Mouse (Mus musculus) thymus, adult 2 months (tissue): ENCODE results near the gene Cyth3. TPM values are rescaled to one million over a fixed set of nuclear protein-coding genes. Genes with fewer than 3 reads are reported as not detected.

Experiments
- DNase-seq: peaks from one replicate; pipeline ENCODE4 v3.0.0; 2021
- H3K27ac ChIP-seq: fragments of 200-500 bp; 2 replicates; pipeline ENCODE4 v1.5.1; 2012; ENCODE audit warnings: low read length, control low read depth; ENCODE audit not compliant: control insufficient read depth, insufficient read depth
- H3K27me3 ChIP-seq: fragments of 200-500 bp; 2 replicates; pipeline ENCODE4 v1.6.1; 2012; ENCODE audit warnings: mild to moderate bottlenecking, low read length, moderate library complexity, mixed read lengths; ENCODE audit not compliant: control insufficient read depth, insufficient read depth
- H3K36me3 ChIP-seq: fragments of 200-500 bp; 2 replicates; pipeline ENCODE4 v1.6.1; 2012; ENCODE audit warnings: mild to moderate bottlenecking, low read length, moderate library complexity; ENCODE audit not compliant: control insufficient read depth, insufficient read depth
- H3K4me1 ChIP-seq: fragments of 200-500 bp; replicated peaks from 2 replicates; pipeline ENCODE4 v1.6.1; 2012; ENCODE audit warnings: low read length; ENCODE audit not compliant: control insufficient read depth, insufficient read depth
- H3K4me3 ChIP-seq: fragments of 200-500 bp; 2 replicates; pipeline ENCODE4 v1.5.1; 2012; ENCODE audit warnings: mild to moderate bottlenecking, low read length, control low read depth, moderate library complexity; ENCODE audit not compliant: control insufficient read depth, insufficient read depth
- CTCF ChIP-seq: fragments of 200-500 bp; IDR thresholded peaks from 2 replicates; pipeline ENCODE4 v1.5.1; 2012; ENCODE audit warnings: mild to moderate bottlenecking, control low read depth, low read length, moderate library complexity, borderline replicate concordance; ENCODE audit not compliant: control insufficient read depth, poor library complexity, insufficient read depth; ENCODE audit errors: extremely low read depth
- POLR2A ChIP-seq: fragments of 200-500 bp; IDR thresholded peaks from 2 replicates; pipeline ENCODE4 v1.6.1; 2012; ENCODE audit warnings: mild to moderate bottlenecking, low read length, control low read depth, moderate library complexity; ENCODE audit not compliant: control insufficient read depth, poor library complexity, insufficient read depth; ENCODE audit errors: extremely low read depth
- WGBS: fragments of 180-500 bp; shearing (Covaris S2); methylation state at CpG from one replicate; pipeline ENCODE4 v1.1.7; 2018; 5-methylcytosine and 5-hydroxymethylcytosine counted together
- polyA plus RNA-seq: library from polyadenylated mRNA; depleted of rRNA; stranded (reverse); fragments of >200 nt; gene quantifications from 2 replicates; pipeline ENCODE4 v1.2.3, GENCODE M21; 2012

Gene Cyth3
- polyA plus RNA-seq, 1 experiment, result 13.4 TPM

GRCm38 (mm10) chr5:143648058-143648457 lies 25.8 kb downstream of the Cyth3 start:
- Histone ChIP-seq H3K4me3 (no peak overlapping the region), H3K4me1 (no peaks in the 10 kb centered on the region), H3K27ac (no peak overlapping the region), H3K36me3 (no peaks in the 10 kb centered on the region), H3K27me3 (no peaks in the 10 kb centered on the region; the same call in 1 of the 2 replicates)
- WGBS, result 96% methylated on average over 2 of the region's 2 CpGs
- TF ChIP-seq POLR2A (no peak), CTCF (no peak)
- no peak for DNase-seq

DNA sequence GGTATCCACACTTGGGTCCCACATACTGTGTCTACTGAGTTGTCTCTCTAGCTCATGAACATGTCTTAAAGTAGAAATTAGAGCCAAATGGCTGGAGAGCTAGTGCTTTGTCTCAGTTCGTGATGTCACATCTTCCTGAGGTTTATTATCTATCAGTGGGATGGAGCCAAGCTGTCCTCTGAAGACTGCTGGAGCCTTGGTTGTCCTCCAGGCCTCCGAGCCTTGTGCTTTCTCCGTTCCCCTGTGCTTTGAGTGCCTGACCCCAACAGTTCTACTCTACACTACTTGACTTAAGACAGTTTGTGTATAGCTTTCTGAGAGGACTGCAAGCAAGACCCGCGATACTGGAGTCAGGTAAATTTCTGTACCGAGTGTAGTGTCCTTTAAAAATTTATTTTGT lies 26.9 kb downstream of the Cyth3 start:
- Histone ChIP-seq H3K27ac (no peak overlapping the region), H3K4me3 (no peak overlapping the region), H3K4me1 (0 out of 2 replicates have a peak, but pooled peaks cover 2% of the 10 kb centered on the region), H3K27me3 (no peaks in the 10 kb centered on the region; the same call in 1 of the 2 replicates), H3K36me3 (no peaks in the 10 kb centered on the region)
- DNase-seq, result no peak
- 98% methylated on average over 6 of the region's 6 CpGs for WGBS
- no peak for TF ChIP-seq CTCF
- TF ChIP-seq POLR2A, result no peak

DNA sequence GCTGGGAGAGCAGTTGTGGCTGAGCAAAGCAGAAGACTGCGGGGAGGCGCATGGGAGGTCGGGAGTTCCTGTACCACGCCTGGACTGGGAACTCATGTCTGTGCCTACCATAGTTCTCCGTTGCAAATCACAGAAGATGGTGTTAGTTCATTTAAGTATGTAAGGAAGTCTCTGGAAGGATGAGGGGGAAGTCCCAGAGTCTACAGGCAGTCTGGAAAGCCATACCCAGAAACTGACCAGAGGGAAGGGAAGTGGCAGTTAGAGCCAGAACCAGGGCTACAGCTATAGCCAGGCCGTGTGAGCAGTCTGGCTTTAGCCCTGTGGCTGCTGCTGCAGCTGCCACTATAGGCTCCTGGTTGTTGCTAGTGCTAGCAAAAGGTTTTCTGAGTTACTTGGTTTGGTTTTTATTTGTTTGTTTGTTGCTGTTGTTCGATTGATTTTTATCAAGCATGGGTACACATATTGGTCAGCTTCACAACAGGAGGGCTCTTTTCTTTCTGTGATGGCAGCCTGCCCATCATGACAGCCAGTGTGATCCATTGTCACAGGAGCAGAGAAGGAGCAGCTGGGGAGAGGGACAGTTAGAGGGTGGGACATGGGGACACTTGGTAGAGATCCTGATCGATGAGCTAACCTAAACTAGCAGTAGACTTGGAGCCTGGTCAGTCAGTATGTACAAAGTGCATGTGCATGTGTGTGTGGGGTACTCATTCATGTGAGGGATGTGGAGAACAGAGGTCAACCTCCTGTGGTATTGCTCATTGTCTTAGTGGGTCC lies 29.8 kb downstream of the Cyth3 start:
- H3K27me3 ChIP-seq, result no peaks in the 10 kb centered on the region; the same call in 1 of the 2 replicates
- TF ChIP-seq CTCF, result no peak
- TF ChIP-seq POLR2A, result no peak
- H3K36me3 ChIP-seq, result no peaks in the 10 kb centered on the region
- no peak overlapping the region for H3K27ac ChIP-seq
- H3K4me1 ChIP-seq, result peaks cover 20% of the 10 kb centered on the region
- WGBS, result 82% methylated on average over 8 of the region's 8 CpGs
- no peak for DNase-seq
- H3K4me3 ChIP-seq, result no peak overlapping the region

GRCm38 (mm10) chr5:143653497-143653896 lies 31.2 kb downstream of the Cyth3 start:
- no peaks in the 10 kb centered on the region for H3K27me3 ChIP-seq
- H3K4me3 ChIP-seq, result no peak overlapping the region
- TF ChIP-seq POLR2A, result no peak
- H3K27ac ChIP-seq, result no peak overlapping the region
- WGBS, result 88% methylated on average over 5 of the region's 5 CpGs
- no peaks in the 10 kb centered on the region for H3K36me3 ChIP-seq
- no peak for DNase-seq
- H3K4me1 ChIP-seq, result peaks cover 24% of the 10 kb centered on the region

- Histone ChIP-seq H3K4me1 (peaks cover 24% of the 10 kb centered on the region), H3K4me3 (no peak overlapping the region), H3K27me3 (no peaks in the 10 kb centered on the region), H3K27ac (peak overlapping the region; percentile 93), H3K36me3 (no peaks in the 10 kb centered on the region)
- WGBS, result 7% methylated on average over 7 of the region's 7 CpGs
- peak; percentile 12 for DNase-seq
- no peak for TF ChIP-seq CTCF
- no peak for TF ChIP-seq POLR2A
Observed at GRCm38 (mm10) chr5:143654670-143655510, 32.6 kb downstream of the Cyth3 start.

DNA sequence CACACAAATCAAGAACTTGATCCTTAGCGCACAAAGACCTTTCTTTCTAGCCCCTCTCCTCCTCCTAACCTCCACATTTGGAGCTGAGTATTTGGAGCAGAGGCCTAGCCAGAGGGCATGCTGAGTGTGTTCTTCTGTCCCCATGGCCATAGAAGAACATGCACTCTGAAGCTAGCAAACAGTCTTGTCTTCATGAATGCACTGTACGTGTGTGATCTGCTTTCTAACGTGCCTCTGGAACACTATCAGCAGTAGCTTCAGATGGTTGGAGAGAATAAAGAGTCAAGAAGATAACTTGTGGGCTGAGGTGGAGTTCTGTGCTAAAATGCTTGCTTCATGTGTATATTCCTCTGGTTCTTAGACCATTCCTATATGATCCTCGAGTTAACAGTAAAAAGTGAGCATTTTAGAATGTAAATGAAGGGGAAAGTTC lies 33.3 kb downstream of the Cyth3 start:
- no peak overlapping the region for H3K4me3 ChIP-seq
- no peak for TF ChIP-seq CTCF
- TF ChIP-seq POLR2A, result no peak
- no peaks in the 10 kb centered on the region for H3K36me3 ChIP-seq
- H3K27ac ChIP-seq, result peak overlapping the region; percentile 8; the same call in 1 of the 2 replicates
- WGBS, result 78% methylated on average over 4 of the region's 4 CpGs
- H3K4me1 ChIP-seq, result peaks cover 24% of the 10 kb centered on the region
- H3K27me3 ChIP-seq, result no peaks in the 10 kb centered on the region
- DNase-seq, result no peak
